Mouse (Mus musculus) megakaryocyte, embryonic 14.5 days (primary cell): ENCODE results near the gene Shc1. TPM values are rescaled to one million over a fixed set of nuclear protein-coding genes. Genes with fewer than 3 reads are reported as not detected.

Source experiments
- H3K27me3 ChIP-seq: replicated peaks from 2 replicates; pipeline ENCODE3; 2012; ENCODE audit warnings: inconsistent platforms
- H3K36me3 ChIP-seq: replicated peaks from 2 replicates; pipeline ENCODE3; 2012; ENCODE audit warnings: low read length, inconsistent platforms, mixed read lengths
- H3K4me1 ChIP-seq: 2 replicates; pipeline ENCODE4 v1.6.1; 2012; ENCODE audit warnings: inconsistent platforms
- H3K4me3 ChIP-seq: replicated peaks from 2 replicates; pipeline ENCODE3; 2012; ENCODE audit warnings: moderate library complexity, mild to moderate bottlenecking, inconsistent platforms
- H3K9me3 ChIP-seq: 2 replicates; pipeline ENCODE4 v1.6.1; 2012; ENCODE audit warnings: inconsistent platforms
- FLI1 ChIP-seq: IDR thresholded peaks from 2 replicates; pipeline ENCODE4 v1.6.1; 2012; ENCODE audit warnings: low read length, inconsistent platforms, mixed read lengths
- GATA1 ChIP-seq: IDR thresholded peaks from 3 replicates; pipeline ENCODE4 v1.6.1; 2012; ENCODE audit warnings: mixed read lengths, low read length, inconsistent platforms, borderline replicate concordance
- polyA plus RNA-seq: library from polyadenylated mRNA; stranded (reverse); fragments of >175 nt; gene quantifications from 2 replicates; pipeline ENCODE4 v1.2.3, GENCODE M21; 2012; ENCODE audit warnings: low replicate concordance; ENCODE audit not compliant: insufficient read depth

The Shc1 gene
- polyA plus RNA-seq: 22.7 and 67.6 TPM in 2 replicates

- H3K27me3 ChIP-seq: no peaks in the 10 kb centered on the region
- H3K4me1 ChIP-seq: peaks cover 58% of the 10 kb centered on the region
- H3K9me3 ChIP-seq: peaks cover 3% of the 10 kb centered on the region; the same call in 1 of the 2 replicates
- peak within 1 kb of the TSS; percentile 95 for H3K4me3 ChIP-seq
- TF ChIP-seq FLI1 (peak; percentile 58; the same call in 1 of the 2 replicates), GATA1 (no peak)
- H3K36me3 ChIP-seq: peaks cover 44% of the 10 kb centered on the region
Observed at GRCm38 (mm10) chr3:89418170-89418860, at the start of gene Shc1, which contains the start of gene Cks1b. Shc1 (plus strand) TSS chr3:89418443. Cks1b (minus strand) TSS chr3:89418383.

GRCm38 (mm10) chr3:89373581-89374231, 44.5 kb upstream of the Shc1 start:
- peaks cover 25% of the 10 kb centered on the region for H3K36me3 ChIP-seq
- TF ChIP-seq GATA1 (no peak), FLI1 (no peak)
- peaks cover 21% of the 10 kb centered on the region for H3K4me1 ChIP-seq
- peaks cover 47% of the 10 kb centered on the region for H3K27me3 ChIP-seq
- H3K9me3 ChIP-seq: peaks cover 7% of the 10 kb centered on the region
- H3K4me3 ChIP-seq: no peak overlapping the region

GRCm38 (mm10) chr3:89377831-89378230, 40.4 kb upstream of the Shc1 start:
- no peak overlapping the region for H3K4me3 ChIP-seq
- TF ChIP-seq GATA1 (no peak), FLI1 (no peak)
- H3K27me3 ChIP-seq: peaks cover 23% of the 10 kb centered on the region
- peaks cover 65% of the 10 kb centered on the region for H3K36me3 ChIP-seq
- no peaks in the 10 kb centered on the region for H3K9me3 ChIP-seq
- peaks cover 32% of the 10 kb centered on the region for H3K4me1 ChIP-seq

DNA sequence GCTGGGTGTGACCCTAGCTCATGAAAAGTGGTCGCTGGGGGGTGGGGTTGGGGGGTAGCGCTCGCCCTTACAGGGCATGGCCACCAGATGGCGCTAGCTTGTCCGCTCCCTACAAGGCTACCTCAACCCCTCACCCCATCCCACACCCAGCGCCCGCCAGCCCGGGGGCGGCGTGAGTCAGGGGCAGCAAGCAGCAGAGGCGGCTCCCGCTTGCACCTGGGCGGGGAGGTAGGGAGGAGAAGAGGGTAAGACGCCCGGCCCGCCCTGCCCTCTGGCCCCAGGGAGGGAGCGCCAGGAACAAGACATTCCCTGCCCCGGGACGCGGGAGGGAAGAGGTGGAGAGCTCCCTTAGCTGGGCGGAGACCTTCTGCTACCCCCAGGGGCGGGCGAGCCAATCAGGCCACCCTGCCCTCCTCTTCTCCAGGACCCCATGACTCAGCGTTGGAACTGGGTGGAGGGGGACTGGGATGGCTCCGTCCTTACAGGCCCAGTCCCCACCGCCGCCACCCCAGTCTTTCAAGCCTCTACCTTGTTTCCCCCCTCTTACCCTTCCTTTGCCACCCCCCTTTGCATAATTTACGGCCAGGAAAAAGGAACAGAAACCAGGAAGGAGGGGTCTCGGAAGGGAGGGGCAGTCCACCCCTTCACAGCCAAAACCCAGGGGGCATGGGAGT, 39.7 kb upstream of the Shc1 start:
- no peaks in the 10 kb centered on the region for H3K9me3 ChIP-seq
- peaks cover 72% of the 10 kb centered on the region for H3K36me3 ChIP-seq
- peaks cover 30% of the 10 kb centered on the region for H3K4me1 ChIP-seq
- peaks cover 17% of the 10 kb centered on the region for H3K27me3 ChIP-seq
- H3K4me3 ChIP-seq: peak overlapping the region; percentile 18
- no peak for TF ChIP-seq FLI1
- no peak for TF ChIP-seq GATA1

DNA sequence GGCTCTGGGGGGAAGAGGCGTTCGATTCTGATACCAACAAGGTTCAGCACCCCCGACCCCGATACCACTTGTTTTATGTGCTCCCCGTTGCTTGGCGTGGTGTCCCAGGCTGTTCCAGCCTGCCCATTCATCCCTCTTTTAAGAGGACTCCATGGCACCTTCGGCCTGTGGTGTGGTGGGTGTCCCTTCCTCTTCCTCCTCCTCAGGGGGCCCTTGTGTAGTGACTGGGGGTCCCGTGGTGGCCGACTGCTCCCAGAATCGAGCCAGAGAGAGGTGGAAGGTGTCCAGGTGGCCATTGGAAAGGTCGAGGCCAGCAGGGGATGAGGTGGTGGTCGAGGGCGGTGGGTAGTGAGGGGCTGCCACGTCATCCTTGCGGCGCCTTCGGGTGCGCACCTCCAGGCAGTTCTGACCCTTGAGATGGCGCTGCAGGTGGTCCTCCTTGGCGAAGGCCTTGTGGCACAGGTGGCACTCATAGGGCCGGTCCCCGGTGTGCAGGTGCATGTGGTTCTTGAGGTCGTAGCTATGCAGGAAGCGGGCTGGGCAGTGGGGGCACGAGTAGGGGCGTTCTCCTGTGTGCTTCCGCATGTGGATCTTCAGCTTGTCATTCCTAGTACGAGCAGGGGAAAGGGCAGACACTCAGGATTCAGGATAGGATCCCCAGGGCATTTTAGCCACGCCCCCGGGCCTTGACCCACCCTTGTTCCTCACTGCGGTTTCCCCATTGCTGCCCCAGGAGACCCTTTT, 38.7 kb upstream of the Shc1 start:
- Histone ChIP-seq H3K4me3 (no peak overlapping the region), H3K27me3 (peaks cover 16% of the 10 kb centered on the region), H3K36me3 (peaks cover 83% of the 10 kb centered on the region), H3K9me3 (no peaks in the 10 kb centered on the region), H3K4me1 (peaks cover 31% of the 10 kb centered on the region)
- TF ChIP-seq FLI1 (no peak), GATA1 (no peak)

DNA sequence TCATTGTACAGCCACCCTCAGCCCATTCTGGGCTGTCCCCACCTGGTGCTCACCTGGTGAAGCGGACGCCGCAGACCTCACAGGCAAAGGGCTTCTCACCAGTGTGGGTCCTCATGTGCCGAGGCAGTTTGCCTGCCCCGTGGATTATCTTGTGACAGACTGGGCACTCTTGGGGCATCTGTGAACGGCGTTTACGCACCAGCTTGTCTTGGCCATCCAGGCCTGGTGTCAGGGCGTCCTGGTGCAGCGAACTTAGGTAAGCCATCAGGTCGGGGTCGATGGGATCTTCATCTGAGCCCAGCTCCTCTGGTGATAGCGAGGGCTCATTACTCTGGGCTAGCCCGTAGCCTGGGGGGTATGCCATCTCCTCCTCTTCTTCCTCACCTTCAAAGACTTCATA, 38.0 kb upstream of the Shc1 start:
- no peak for TF ChIP-seq FLI1
- TF ChIP-seq GATA1: no peak
- H3K27me3 ChIP-seq: peaks cover 14% of the 10 kb centered on the region
- H3K4me3 ChIP-seq: no peak overlapping the region
- peaks cover 87% of the 10 kb centered on the region for H3K36me3 ChIP-seq
- no peaks in the 10 kb centered on the region for H3K9me3 ChIP-seq
- H3K4me1 ChIP-seq: peaks cover 38% of the 10 kb centered on the region

DNA sequence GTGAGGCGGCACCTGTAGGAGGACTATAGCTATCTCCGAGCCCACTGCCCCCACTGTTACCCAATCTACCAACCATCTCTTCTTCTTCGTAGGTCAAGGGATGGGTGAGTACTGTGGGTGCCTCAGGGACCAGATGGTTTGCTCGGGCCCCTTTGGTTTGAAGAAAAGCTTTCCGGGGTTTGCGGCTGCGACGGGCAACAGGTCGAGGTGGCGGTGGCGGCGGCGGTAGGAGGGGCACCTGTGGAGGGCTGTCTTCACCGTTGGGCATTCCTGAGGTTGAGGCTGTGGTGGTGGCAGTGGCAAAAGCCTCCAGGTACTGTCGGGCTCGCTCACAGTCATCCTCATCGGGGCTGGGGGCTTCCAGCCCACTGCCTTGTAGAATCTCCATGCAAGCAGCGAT, 37.5 kb upstream of the Shc1 start:
- Histone ChIP-seq H3K36me3 (peaks cover 92% of the 10 kb centered on the region), H3K9me3 (no peaks in the 10 kb centered on the region), H3K27me3 (peaks cover 11% of the 10 kb centered on the region), H3K4me3 (no peak overlapping the region), H3K4me1 (peaks cover 43% of the 10 kb centered on the region)
- no peak for TF ChIP-seq FLI1
- no peak for TF ChIP-seq GATA1

GRCm38 (mm10) chr3:89381233-89381632, 37.0 kb upstream of the Shc1 start:
- TF ChIP-seq GATA1 (no peak), FLI1 (no peak)
- peaks cover 48% of the 10 kb centered on the region for H3K4me1 ChIP-seq
- H3K9me3 ChIP-seq: no peaks in the 10 kb centered on the region
- H3K36me3 ChIP-seq: peaks cover 94% of the 10 kb centered on the region
- H3K27me3 ChIP-seq: peaks cover 10% of the 10 kb centered on the region
- H3K4me3 ChIP-seq: no peak overlapping the region

DNA sequence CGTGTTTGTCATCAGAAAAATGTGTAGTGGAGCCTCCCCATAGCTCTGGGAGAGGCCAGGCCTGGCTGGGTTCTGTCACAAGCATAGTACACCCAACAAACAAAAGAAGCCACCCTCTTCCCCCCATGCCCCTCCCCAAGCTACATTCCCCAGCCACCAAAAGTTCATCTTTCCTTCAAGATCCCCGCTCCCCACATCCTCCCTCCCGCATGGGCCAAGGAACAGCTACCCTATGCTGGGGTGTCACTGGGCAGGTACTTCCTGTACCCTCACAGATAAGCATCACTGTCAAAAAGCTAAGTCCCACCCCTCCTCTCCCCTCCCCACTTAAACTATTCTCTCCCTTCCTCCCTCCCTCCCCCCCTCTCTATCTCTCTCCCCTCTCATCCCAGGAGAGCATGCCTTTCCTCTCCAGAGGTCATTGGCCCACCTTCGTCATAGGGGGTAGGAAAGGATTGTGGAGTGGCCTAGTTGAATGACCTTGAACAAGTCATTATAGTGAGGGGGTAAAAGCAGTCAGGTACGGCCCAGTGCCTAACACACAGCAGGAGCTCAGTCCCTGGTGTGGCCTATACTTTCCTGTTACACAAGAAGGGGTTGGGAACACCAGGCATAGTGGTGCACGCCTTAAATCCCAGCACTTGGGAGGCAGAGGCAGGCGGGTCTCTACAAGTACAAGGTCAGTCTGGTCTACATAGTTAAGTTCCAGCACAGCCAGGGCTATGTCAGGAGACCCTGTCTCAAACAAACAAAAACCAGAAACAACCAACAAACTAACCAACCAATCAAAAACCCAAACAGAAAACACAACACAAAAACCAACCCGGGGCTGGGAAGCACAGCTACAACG, 36.0 kb upstream of the Shc1 start:
- TF ChIP-seq FLI1 (no peak), GATA1 (no peak)
- Histone ChIP-seq H3K4me1 (peaks cover 58% of the 10 kb centered on the region), H3K9me3 (no peaks in the 10 kb centered on the region), H3K27me3 (peaks cover 8% of the 10 kb centered on the region), H3K4me3 (no peak overlapping the region), H3K36me3 (peaks cover 93% of the 10 kb centered on the region)
